Mouse (Mus musculus) MEL (cell line): Measurements from ENCODE around the gene Clpsl2.
A peak's percentile ranks its signal among the peaks of the same experiment; 100 is the strongest.

Source experiments
- CHD2 ChIP-seq: IDR thresholded peaks from 2 replicates; pipeline ENCODE4 v1.6.1; 2011; ENCODE audit warnings: low read length, improper control_type of control experiment
- CTCF ChIP-seq, 3 experiments: IDR thresholded peaks in 2 of 3; conservative IDR thresholded peaks in 1 of 3; 2 replicates each; pipeline ENCODE4 v1.5.1; 2011 to 2012; ENCODE audit warnings: low read length in 3 of 3, low read depth in 2 of 3, mild to moderate bottlenecking in 2 of 3, improper control_type of control experiment in 1 of 3, inconsistent platforms in 1 of 3, mixed read lengths in 1 of 3, moderate library complexity in 1 of 3; ENCODE audit not compliant: control insufficient read depth in 1 of 3, insufficient read depth in 1 of 3, poor library complexity in 1 of 3, severe bottlenecking in 1 of 3
- E2F4 ChIP-seq: IDR thresholded peaks from 2 replicates; pipeline ENCODE4 v1.6.1; 2011; ENCODE audit warnings: low read depth, low read length, improper control_type of control experiment, borderline replicate concordance
- GATA1 ChIP-seq: IDR thresholded peaks from 2 replicates; pipeline ENCODE4 v1.6.1; 2011; ENCODE audit warnings: low read depth, low read length, improper control_type of control experiment
- HCFC1 ChIP-seq: IDR thresholded peaks from 2 replicates; pipeline ENCODE4 v1.6.1; 2012; ENCODE audit warnings: low read depth, mild to moderate bottlenecking, inconsistent platforms, low read length, improper control_type of control experiment, moderate library complexity
- MAZ ChIP-seq: IDR thresholded peaks from 2 replicates; pipeline ENCODE4 v1.6.1; 2012; ENCODE audit warnings: low read depth, mild to moderate bottlenecking, inconsistent platforms, low read length, improper control_type of control experiment
- SMC3 ChIP-seq: IDR thresholded peaks from 2 replicates; pipeline ENCODE4 v1.6.1; 2011; ENCODE audit warnings: low read depth, low read length, improper control_type of control experiment
- ZNF384 ChIP-seq: IDR thresholded peaks from 2 replicates; pipeline ENCODE4 v1.6.1; 2012; ENCODE audit warnings: low read depth, mild to moderate bottlenecking, inconsistent platforms, low read length, improper control_type of control experiment

DNA sequence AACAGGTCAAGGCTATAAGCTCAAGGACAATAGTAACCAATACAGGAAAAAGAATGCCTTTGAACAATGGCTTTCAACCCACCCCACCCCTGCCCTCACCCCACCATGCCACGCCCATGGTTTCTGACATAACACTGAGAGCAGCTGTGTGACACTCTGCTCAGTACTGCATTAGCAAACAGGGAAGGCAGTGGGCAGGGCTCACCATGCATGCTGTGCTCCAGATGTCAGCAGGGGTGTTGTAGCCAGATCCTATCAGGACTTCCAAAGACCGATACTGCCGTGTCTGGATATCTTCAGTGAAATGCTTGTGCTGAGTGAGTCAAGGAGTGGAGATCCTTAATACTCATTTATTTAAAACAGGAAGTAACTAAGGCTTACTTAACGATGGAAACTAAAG is 44.8 kb downstream of the Clpsl2 start:
- TF ChIP-seq HCFC1 (no peak), GATA1 (0 out of 2 replicates have a peak, but pooled peaks have one; percentile 34), ZNF384 (no peak), SMC3 (no peak), E2F4 (no peak), MAZ (no peak), CHD2 (no peak), CTCF (IDR thresholded peaks at IDR 0.05 in 2 of 3, conservative IDR thresholded peaks at IDR 0.05 in 1 of 3; ENCODE audit: control insufficient read depth in 1 of 3, insufficient read depth in 1 of 3, low read depth in 2 of 3, low read length in 3 of 3, poor library complexity in 1 of 3, severe bottlenecking in 1 of 3) (no peak)
